ENCODE assay signal across 8 mouse cellular contexts in the genomic region with DNA sequence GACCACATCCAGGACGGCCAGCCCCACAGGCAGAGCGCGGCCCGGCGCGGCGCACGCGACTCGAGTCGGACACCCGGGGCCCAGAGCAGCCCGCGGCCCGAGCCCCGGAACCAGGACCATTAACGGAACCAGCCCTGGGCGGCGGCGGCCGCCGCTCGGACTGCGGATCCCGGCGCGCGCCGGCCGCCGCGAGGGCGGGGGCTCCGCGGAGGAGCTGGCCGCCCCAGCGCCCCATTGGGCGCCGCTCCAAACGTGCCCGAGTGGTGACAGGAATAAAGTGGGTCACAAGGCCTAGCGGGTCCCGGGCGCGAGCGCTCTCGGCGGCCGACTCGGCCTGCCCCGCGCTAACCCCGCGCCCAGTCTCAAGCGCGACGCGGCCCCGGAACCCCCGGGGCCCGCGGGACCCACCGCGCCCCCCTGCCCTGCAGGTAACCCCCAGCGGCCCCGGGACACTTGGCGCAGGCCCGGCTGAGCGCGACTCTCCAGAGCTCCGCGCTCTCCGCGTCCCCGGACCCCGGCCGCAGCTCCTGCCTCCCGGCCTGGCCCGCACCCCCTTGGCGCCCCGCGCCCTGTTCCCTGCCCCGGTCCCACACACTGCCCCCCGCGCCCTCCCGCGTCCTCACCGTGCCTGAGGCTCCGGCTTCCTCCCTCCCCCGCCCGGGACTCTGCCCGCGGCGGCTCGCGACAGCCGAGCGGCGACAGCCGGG. TPM values are rescaled to one million over a fixed set of nuclear protein-coding genes. Genes with fewer than 3 reads are reported as not detected.
DNase-seq lines count a peak whose midpoint lies in the region; ATAC-seq lines count a peak whose summit lies in the region.

No protein-coding gene starts in this region.

- H3K9me3 ChIP-seq in forebrain, embryonic 11.5 days (ENCODE audit: control insufficient read depth, low read length), result no peaks in the 10 kb centered on the region
- no peaks in the 10 kb centered on the region for H3K9me3 ChIP-seq in heart, embryonic 16.5 days (replicated peaks; ENCODE audit: control insufficient read depth, low read length)
- H3K9me3 ChIP-seq in neural tube, embryonic 15.5 days (replicated peaks), result no peaks in the 10 kb centered on the region

- H3K27ac ChIP-seq in brown adipose tissue, adult 24 weeks (replicated peaks; ENCODE audit: low read depth, low read length), result peak overlapping the region; percentile 84
- H3K27ac ChIP-seq in forebrain, embryonic 11.5 days (ENCODE audit: low read depth, low read length), result peak overlapping the region; percentile 95
- H3K27ac ChIP-seq in heart, embryonic 16.5 days (ENCODE audit: low read length), result peak overlapping the region; percentile 96
- H3K27ac ChIP-seq in neural tube, embryonic 15.5 days (replicated peaks), result peak overlapping the region; percentile 98

- H3K9ac ChIP-seq in forebrain, embryonic 11.5 days (ENCODE audit: low read length), result peak overlapping the region; percentile 89
- peak overlapping the region; percentile 85 for H3K9ac ChIP-seq in heart, embryonic 16.5 days (ENCODE audit: low read length)
- H3K9ac ChIP-seq in neural tube, embryonic 15.5 days (replicated peaks), result peak overlapping the region; percentile 92

- peak overlapping the region; percentile 91 for H3K4me3 ChIP-seq in brown adipose tissue, adult 24 weeks (ENCODE audit: insufficient read depth, low read depth, low read length)
- peak overlapping the region; percentile 94 for H3K4me3 ChIP-seq in forebrain, embryonic 11.5 days (ENCODE audit: low read depth, low read length)
- H3K4me3 ChIP-seq in heart, embryonic 16.5 days (ENCODE audit: low read length), result peak overlapping the region; percentile 73
- H3K4me3 ChIP-seq in neural tube, embryonic 15.5 days (replicated peaks), result peak overlapping the region; percentile 92

- WGBS in forebrain, embryonic 11.5 days, result under 1% methylated on average over 83 of the region's 100 CpGs
- under 1% methylated on average over 74 of the region's 100 CpGs for WGBS in heart, embryonic 16.5 days
- WGBS in neural tube, embryonic 15.5 days, result under 1% methylated on average over 86 of the region's 100 CpGs

- H3K36me3 ChIP-seq in forebrain, embryonic 11.5 days (ENCODE audit: control insufficient read depth, insufficient read depth, low read length), result no peaks in the 10 kb centered on the region
- H3K36me3 ChIP-seq in heart, embryonic 16.5 days (ENCODE audit: control insufficient read depth, insufficient read depth), result no peaks in the 10 kb centered on the region
- no peaks in the 10 kb centered on the region for H3K36me3 ChIP-seq in neural tube, embryonic 15.5 days

- ATAC-seq in CD4-positive, CD25-positive, alpha-beta regulatory T cell, adult 4 months, result peak; percentile 73
- ATAC-seq in forebrain, embryonic 11.5 days (replicated peaks; ENCODE audit: low FRiP score), result peak; percentile 88
- ATAC-seq in heart, embryonic 16.5 days (replicated peaks; ENCODE audit: extremely low read depth, insufficient read depth, low FRiP score), result peak; percentile 84
- ATAC-seq in neural tube, embryonic 15.5 days (ENCODE audit: low FRiP score), result peak; percentile 78

- H3K4me2 ChIP-seq in forebrain, embryonic 11.5 days (ENCODE audit: low read depth, low read length, severe bottlenecking), result peak overlapping the region; percentile 88
- peak overlapping the region; percentile 92 for H3K4me2 ChIP-seq in heart, embryonic 16.5 days (ENCODE audit: low read depth, low read length)
- peak overlapping the region; percentile 88 for H3K4me2 ChIP-seq in neural tube, embryonic 15.5 days

- peaks cover 3% of the 10 kb centered on the region for H3K4me1 ChIP-seq in brown adipose tissue, adult 24 weeks (ENCODE audit: control insufficient read depth, insufficient read depth, insufficient read length, low read length)
- no peaks in the 10 kb centered on the region; the same call in 1 of the 2 replicates for H3K4me1 ChIP-seq in forebrain, embryonic 11.5 days (replicated peaks; ENCODE audit: control insufficient read depth, insufficient read depth, low read length)
- H3K4me1 ChIP-seq in heart, embryonic 16.5 days (ENCODE audit: control insufficient read depth, insufficient read depth, low read length), result peaks cover 9% of the 10 kb centered on the region
- peaks cover 29% of the 10 kb centered on the region for H3K4me1 ChIP-seq in neural tube, embryonic 15.5 days

- peak; percentile 82 for DNase-seq in forebrain, embryonic 11.5 days (ENCODE audit: low spot score)
- DNase-seq in kidney, postnatal 36 days, result peak; percentile 86 to 94
- peak; percentile 86 to 90 for DNase-seq in lung, adult 18-20 months
- DNase-seq in testis, postnatal 10 days (ENCODE audit: low spot score), result peak; percentile 85

- no peaks in the 10 kb centered on the region for H3K27me3 ChIP-seq in forebrain, embryonic 11.5 days (ENCODE audit: control insufficient read depth, insufficient read depth, low read length)
- no peaks in the 10 kb centered on the region for H3K27me3 ChIP-seq in heart, embryonic 16.5 days (ENCODE audit: control insufficient read depth, insufficient read depth, low read length)
- no peaks in the 10 kb centered on the region for H3K27me3 ChIP-seq in neural tube, embryonic 15.5 days (replicated peaks)

RNA-seq across cellular contexts. Expression of a gene that starts 0.7 kb away (rescaled TPM):
- 10 to 100 TPM; 15.9 to 19.1 TPM for polyA plus RNA-seq in CD4-positive, CD25-positive, alpha-beta regulatory T cell, adult 4 months (2017; shearing (Covaris generic))
- polyA plus RNA-seq in brown adipose tissue, adult 24 weeks (2012; ENCODE audit: insufficient read depth, insufficient read length, missing spikeins), result 15.9 and 21.9 TPM in 2 replicates
- polyA plus RNA-seq in forebrain, embryonic 11.5 days (2014; fragmentation: Nextera tagmentation; extraction: Ambion mirVana), result 13.0 and 15.2 TPM in 2 replicates
- polyA plus RNA-seq in heart, embryonic 16.5 days (2015; fragmentation: Nextera tagmentation; extraction: Ambion mirVana), result 9.7 and 9.8 TPM in 2 replicates
- 15.0 and 15.2 TPM in 2 replicates for polyA plus RNA-seq in neural tube, embryonic 15.5 days (2015; fragmentation: Nextera tagmentation; extraction: Ambion mirVana)

RNA-seq across cellular contexts. Expression of a gene that starts 27.1 kb away (rescaled TPM):
- polyA plus RNA-seq in CD4-positive, CD25-positive, alpha-beta regulatory T cell, adult 4 months (2017; shearing (Covaris generic)), result not detected
- polyA plus RNA-seq in brown adipose tissue, adult 24 weeks (2012; ENCODE audit: insufficient read depth, insufficient read length, missing spikeins), result not detected in 2 replicates
- not detected in 2 replicates for polyA plus RNA-seq in forebrain, embryonic 11.5 days (2014; fragmentation: Nextera tagmentation; extraction: Ambion mirVana)
- polyA plus RNA-seq in heart, embryonic 16.5 days (2015; fragmentation: Nextera tagmentation; extraction: Ambion mirVana), result not detected in 2 replicates
- polyA plus RNA-seq in neural tube, embryonic 15.5 days (2015; fragmentation: Nextera tagmentation; extraction: Ambion mirVana), result not detected in 2 replicates

RNA-seq across cellular contexts. Expression of a gene that starts 59.7 kb away (rescaled TPM):
- not detected for polyA plus RNA-seq in CD4-positive, CD25-positive, alpha-beta regulatory T cell, adult 4 months (2017; shearing (Covaris generic))
- polyA plus RNA-seq in brown adipose tissue, adult 24 weeks (2012; ENCODE audit: insufficient read depth, insufficient read length, missing spikeins), result not detected in 2 replicates
- not detected in 2 replicates for polyA plus RNA-seq in forebrain, embryonic 11.5 days (2014; fragmentation: Nextera tagmentation; extraction: Ambion mirVana)
- not detected in 2 replicates for polyA plus RNA-seq in heart, embryonic 16.5 days (2015; fragmentation: Nextera tagmentation; extraction: Ambion mirVana)
- polyA plus RNA-seq in neural tube, embryonic 15.5 days (2015; fragmentation: Nextera tagmentation; extraction: Ambion mirVana), result 2.6 and 2.7 TPM in 2 replicates

Comparison
In these comparisons a context has a peak if more than half of its experiments do, and no peak if none do; other contexts are left out.
1. Peak in every context shown above with its lines: DNase-seq, ATAC-seq, H3K4me3 ChIP-seq and H3K27ac ChIP-seq.